14 mouse cellular contexts compared by ENCODE assay signal in genomic region chr2:168480692-168481091, GRCm38 (mm10).
DNase-seq lines count a peak whose midpoint lies in the region; ATAC-seq lines count a peak whose summit lies in the region.
"Had no signal": no experiment of that assay in that cellular context is flagged by ENCODE, and none has a peak within 500 bp of the region (broad histone marks: within the 10 kb centered on the region; RNA-seq: fewer than 3 reads in every experiment).

No protein-coding gene starts in this region.

- no peak overlapping the region for H3K9ac ChIP-seq in hindbrain, embryonic 16.5 days (ENCODE audit: low read depth, low read length)
- H3K9ac ChIP-seq: liver, embryonic 13.5 days had no signal

- H3K4me2 ChIP-seq in hindbrain, embryonic 16.5 days (ENCODE audit: low read length) = no peak overlapping the region
- H3K4me2 ChIP-seq: liver, embryonic 13.5 days had no signal

- H3K36me3 ChIP-seq in hindbrain, embryonic 16.5 days (ENCODE audit: control insufficient read depth, insufficient read depth, low read length) = no peaks in the 10 kb centered on the region
- H3K36me3 ChIP-seq in hindbrain, embryonic 10.5 days = no peaks in the 10 kb centered on the region
- H3K36me3 ChIP-seq: liver, embryonic 13.5 days had no signal

- no peaks in the 10 kb centered on the region for H3K4me1 ChIP-seq in hindbrain, embryonic 16.5 days (ENCODE audit: control insufficient read depth, insufficient read depth, low read depth, low read length)
- peaks cover 5% of the 10 kb centered on the region; the same call in 1 of the 2 replicates for H3K4me1 ChIP-seq in hindbrain, embryonic 10.5 days (replicated peaks)

- WGBS in hindbrain, embryonic 16.5 days = 51% methylated on average over 6 of the region's 6 CpGs
- WGBS in hindbrain, embryonic 10.5 days = 86% methylated on average over 6 of the region's 6 CpGs

- DNase-seq in hindbrain, embryonic 10.5 days (ENCODE audit: low spot score) = no peak
- peak; percentile 59 for DNase-seq in right cerebral cortex, postnatal 4 days
- no peak for DNase-seq in right cerebral cortex, postnatal 25 days
- DNase-seq in cerebellum, postnatal 14 days = peak; percentile 88 to 93
- no peak for DNase-seq in kidney, adult 18-20 months
- no peak for DNase-seq in left cerebral cortex, adult 8-10 months (ENCODE audit: low spot score in 2 of 2)
- DNase-seq: adrenal gland, postnatal 14 days; heart, postnatal 36 days; liver, embryonic 13.5 days had no signal

- H3K27ac ChIP-seq in hindbrain, embryonic 16.5 days (ENCODE audit: low read depth, low read length) = no peak overlapping the region
- no peak overlapping the region for H3K27ac ChIP-seq in hindbrain, embryonic 10.5 days
- H3K27ac ChIP-seq: kidney, postnatal 0 days; liver, embryonic 13.5 days had no signal

- H3K9me3 ChIP-seq in hindbrain, embryonic 16.5 days (ENCODE audit: control insufficient read depth, low read length) = no peaks in the 10 kb centered on the region
- H3K9me3 ChIP-seq in hindbrain, embryonic 10.5 days = no peaks in the 10 kb centered on the region
- H3K9me3 ChIP-seq: liver, embryonic 13.5 days had no signal

- no peak overlapping the region for H3K4me3 ChIP-seq in hindbrain, embryonic 16.5 days (ENCODE audit: low read length)
- no peak overlapping the region for H3K4me3 ChIP-seq in hindbrain, embryonic 10.5 days
- H3K4me3 ChIP-seq: left cerebral cortex, adult 2 months; liver, embryonic 13.5 days had no signal

- no peaks in the 10 kb centered on the region for H3K27me3 ChIP-seq in hindbrain, embryonic 16.5 days (replicated peaks; ENCODE audit: control insufficient read depth, insufficient read depth, low read length)
- H3K27me3 ChIP-seq in hindbrain, embryonic 10.5 days (ENCODE audit: insufficient read depth, poor library complexity, severe bottlenecking) = peaks cover 5% of the 10 kb centered on the region; the same call in 1 of the 2 replicates
- H3K27me3 ChIP-seq: CH12.LX had no signal

- ATAC-seq in hindbrain, embryonic 16.5 days = peak; percentile 70; the same call in 1 of the 2 replicates
- ATAC-seq: midbrain, embryonic 16.5 days had no signal

Comparison
In these comparisons a context has a peak if more than half of its experiments do, and no peak if none do; other contexts are left out.
1. DNase-seq: peak in right cerebral cortex, postnatal 4 days (single experiment) and cerebellum, postnatal 14 days (2 of 2); none in hindbrain, embryonic 10.5 days (single experiment), right cerebral cortex, postnatal 25 days (single experiment), kidney, adult 18-20 months (single experiment) and left cerebral cortex, adult 8-10 months (0 of 2).